Mouse (Mus musculus) lung, postnatal 10 days (tissue): ENCODE measurements at regions not wholly inside any gene's neighbourhood (a gene's known extent, or its start where the extent isn't known, plus 50 kb on each side); places are given as distances from the start of the nearest gene placed in this dataset.

Experiments used
- DNase-seq: peaks from one replicate; pipeline ENCODE4 v3.0.0; 2021

GRCm38 (mm10) chr1:169049846-169050245 lies 481.4 kb downstream of the Nuf2 start:
- no peak for DNase-seq

- DNase-seq = no peak
Observed at GRCm38 (mm10) chr1:169046791-169047525, 484.3 kb downstream of the Nuf2 start.

- DNase-seq = no peak
Observed at GRCm38 (mm10) chr1:169033517-169033916, 497.7 kb downstream of the Nuf2 start.

DNA sequence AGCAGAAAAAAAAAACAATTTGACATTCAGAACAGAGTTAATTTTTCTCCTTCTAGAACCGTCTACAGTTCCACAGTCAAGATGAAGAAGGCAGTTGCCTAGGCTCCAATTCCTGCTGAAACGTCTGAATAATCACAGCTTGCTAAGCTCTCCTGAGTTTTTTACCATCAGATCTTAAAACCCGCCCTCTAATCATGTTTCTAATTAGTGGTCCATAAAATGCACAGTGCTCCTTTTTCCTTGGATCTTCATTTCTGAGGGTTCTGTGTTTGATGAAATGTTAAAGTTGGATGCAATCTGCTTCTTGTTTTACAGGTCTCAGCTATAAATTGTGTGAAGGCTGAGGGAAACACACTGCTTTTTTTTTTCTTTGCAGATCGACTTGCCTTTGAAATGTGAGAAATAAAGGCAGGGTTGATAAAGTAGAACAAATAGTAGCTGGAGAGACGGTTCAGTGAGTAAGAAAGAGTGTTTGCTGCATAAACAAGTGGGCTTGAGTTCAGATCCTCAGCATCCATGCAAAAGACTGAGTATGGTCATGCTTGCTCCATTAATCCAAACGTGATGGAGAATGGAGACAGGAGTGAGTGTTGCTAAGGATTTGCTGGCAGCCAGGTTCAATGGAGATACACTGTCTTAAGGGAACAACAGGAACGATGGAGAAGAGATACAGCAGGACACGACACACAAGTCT lies 499.3 kb downstream of the Nuf2 start:
- DNase-seq = no peak

- DNase-seq = no peak
Observed at GRCm38 (mm10) chr1:169027706-169028105, 503.6 kb downstream of the Nuf2 start.

DNA sequence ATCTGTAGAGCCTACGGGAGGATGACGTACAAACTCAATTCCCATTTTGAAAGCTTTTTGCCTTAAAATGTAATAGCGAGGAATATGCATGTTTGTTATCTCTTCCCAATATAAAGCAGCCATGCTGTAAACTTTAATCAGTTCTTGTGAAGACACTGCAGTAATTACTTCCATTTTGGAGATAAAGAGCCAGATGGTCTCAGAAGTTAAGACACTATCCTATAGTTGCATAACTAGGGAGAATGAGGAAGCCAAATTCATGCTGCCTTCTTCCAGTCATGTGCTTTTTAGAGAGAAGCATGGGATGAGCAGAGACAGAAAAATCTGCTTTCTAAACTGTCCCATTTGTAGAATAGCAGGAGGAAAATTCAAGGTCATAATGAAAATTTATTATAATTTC lies 504.0 kb downstream of the Nuf2 start:
- no peak for DNase-seq

GRCm38 (mm10) chr1:169024531-169024930 lies 506.7 kb downstream of the Nuf2 start:
- no peak for DNase-seq

DNA sequence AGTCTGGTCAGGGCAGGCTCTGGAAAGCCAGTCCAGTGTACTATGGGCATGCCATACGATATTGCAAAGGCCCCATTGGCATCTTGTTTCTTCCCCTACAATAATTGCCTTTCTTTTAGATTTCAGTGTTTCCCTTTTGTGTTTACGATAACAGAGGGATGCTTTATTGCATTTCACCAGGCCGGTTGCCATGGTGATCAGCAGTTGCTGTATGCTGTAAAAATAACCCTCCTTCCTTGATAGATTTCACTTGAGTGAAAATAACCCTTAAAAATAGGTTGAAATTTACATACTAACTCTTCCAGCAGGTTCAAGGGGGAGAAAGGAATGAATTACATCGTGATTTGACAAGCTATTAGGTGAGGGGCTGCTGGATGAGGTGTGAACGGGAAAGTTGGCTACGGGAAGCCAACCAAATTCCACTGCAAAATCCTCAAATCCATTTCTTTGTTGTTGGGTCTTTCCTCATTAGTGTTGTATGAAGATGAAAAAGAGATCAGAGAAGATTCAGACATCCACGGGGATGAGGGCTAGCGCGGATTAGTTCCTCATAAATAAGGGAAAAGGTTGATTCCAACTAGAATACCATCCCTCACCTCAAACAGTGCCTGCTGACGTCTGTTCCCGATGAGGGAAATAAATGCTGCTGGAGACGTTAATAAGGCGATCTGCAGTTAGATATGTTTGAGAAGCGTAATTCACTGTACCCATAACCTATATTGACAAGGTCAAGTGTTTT lies 539.6 kb downstream of the Nuf2 start:
- no peak for DNase-seq

DNA sequence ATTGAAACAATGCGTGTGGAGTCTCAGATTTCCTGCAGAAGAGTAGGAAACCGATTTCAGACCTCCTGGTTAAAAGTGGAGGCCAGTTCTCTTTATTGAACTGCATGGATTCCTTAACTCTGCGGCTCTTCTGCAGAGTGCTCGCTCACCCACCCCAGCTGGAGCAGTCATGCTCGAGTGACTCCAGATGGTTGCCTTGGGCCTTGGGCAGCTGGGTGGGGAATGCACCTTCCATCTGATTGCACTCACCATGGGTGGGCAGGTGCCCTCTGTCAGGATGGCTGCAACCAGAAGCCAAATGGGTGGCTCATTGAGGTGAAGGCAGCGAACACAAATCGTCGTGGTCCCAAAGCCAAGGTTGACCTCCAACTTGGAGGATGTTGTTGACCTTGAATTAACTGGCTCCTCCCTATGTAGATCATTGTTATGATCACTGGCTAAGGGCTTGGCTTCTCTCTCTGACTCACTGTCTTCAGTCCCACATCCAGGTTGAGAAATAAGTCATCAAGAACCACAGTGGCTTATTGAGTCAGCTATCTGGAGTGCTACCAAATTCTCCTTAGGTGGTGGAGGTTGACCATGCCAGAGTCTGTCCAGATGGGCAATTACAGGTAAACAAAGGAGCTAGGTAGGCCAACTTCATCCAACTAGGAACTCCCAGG lies 543.1 kb upstream of the Pbx1 start:
- DNase-seq = no peak

- DNase-seq = peak; percentile 5
Observed at GRCm38 (mm10) chr1:168969402-168969801, 537.3 kb upstream of the Pbx1 start.

DNA sequence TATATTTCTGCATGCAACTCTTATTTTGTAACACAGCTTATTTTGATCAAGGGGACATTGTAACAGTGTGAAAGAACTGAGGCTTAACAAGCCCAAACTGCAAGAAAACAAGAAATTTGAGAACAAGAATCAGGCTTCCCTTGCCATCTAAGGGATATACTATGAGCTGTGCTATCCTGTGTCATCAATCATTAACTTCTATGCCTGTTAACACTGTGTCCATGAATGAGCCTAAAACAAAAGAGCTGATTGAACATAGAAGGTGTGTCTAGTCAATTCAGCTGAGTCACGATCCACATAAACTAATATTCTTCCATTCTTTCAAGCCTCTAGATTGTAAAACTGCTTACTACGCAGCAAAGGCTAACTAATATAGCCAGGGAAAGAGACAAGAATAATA lies 535.3 kb upstream of the Pbx1 start:
- no peak for DNase-seq

DNA sequence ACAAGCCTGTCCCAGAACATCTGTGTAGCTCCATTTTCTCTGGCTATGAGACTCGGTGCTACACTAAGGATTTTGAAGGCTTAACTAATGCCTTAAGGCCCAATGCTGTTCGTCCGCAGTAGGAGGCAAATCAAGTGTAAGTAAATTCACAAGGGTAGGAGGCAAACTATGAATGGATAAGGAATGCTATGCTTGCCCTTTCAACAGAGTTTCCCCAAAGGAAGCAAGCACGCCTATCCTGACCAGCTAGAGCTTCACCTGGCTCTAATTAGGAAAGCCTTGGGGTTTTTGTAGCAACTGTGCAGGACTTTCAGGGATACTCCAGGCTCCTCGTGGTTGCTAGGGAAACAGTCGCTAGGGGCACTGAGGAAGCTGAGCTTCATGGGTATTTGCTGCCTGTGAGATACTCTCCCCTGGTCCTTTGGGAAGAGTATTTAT lies 532.4 kb upstream of the Pbx1 start:
- no peak for DNase-seq

DNA sequence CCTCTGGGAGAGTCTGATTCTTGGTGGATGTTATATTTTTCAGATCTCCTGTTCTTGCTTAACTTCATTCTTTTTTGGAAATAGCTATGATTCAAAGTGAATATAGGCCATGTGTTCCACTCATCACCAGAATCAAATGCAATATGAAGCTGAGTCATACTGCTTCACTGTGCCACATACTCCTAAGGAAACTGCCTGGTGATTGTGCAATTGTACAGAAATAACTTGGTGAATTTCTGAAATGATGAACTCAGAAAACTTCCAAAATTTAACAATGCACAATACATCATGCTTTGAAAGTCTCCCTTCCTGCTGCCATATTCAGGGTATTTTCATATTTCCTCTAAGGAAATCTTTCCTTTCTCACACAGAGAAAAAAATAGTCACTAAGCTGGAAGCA lies 518.9 kb upstream of the Pbx1 start:
- no peak for DNase-seq

DNA sequence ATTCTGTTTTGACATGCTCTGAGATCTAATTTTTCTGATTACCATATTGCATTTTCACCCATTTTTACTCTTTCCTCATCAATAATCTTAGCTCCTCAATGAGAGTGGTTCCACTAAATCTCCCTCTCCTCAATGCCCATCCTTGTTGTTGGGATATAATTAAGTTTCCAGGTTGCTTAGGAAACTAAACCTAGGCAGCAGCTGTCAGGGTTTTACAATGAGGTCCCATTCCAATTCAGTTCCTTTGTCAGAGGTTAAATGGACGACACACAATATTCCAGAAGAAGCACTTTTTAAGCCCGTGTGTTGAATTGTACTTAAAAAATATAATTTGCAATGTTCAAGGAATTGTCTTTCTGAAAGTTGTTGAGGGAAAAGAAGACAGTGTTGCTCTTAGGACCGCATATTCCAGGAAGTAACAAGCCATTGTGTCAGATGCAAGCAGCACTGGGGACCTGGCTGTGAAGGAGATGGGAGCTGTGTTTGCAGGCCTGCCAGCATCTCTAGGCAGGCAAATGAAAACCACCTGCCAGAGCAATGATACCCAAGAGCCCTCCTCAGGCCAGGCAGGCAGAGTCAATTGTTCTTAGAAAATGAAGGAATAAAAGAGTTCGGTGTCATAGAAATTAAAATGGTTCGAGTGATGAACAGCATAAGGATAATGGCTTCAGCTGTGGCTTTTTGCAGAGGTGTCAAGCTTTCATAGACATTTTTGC lies 492.2 kb upstream of the Pbx1 start:
- no peak for DNase-seq

DNA sequence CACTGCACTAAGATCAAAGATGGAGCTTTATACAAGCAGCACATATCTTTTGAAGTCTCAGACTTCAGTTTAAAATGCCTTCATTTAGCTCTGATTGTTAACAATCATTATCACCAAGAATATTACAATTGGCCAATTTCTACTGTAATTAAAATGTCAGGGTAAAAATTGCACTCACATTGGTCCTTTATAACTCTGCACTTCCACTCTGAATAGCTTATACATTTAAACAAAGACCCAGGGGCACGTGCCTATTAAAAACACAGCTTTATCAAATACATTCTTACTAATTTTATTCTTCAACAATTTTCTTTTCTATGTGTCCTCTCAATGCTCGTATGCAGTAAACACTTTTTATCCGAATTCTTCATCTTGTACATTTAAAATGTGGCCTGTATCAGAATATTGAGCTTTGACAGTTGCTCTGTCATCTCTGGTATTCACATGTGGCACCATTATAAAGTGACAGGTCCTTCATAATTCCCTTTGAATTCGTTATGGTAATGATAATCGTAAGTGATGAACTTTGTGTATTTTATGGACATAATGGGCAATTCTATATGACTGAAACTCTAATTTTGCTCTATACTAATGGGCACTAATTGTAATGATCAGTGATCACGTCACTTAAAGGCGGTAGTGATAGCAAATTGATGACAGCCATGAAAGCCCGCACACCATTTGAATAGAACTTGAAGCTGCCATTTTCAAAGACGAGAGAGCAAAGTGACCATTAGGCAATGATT lies 486.4 kb upstream of the Pbx1 start:
- no peak for DNase-seq

GRCm38 (mm10) chr1:168908684-168909175 lies 476.7 kb upstream of the Pbx1 start:
- DNase-seq = no peak

DNA sequence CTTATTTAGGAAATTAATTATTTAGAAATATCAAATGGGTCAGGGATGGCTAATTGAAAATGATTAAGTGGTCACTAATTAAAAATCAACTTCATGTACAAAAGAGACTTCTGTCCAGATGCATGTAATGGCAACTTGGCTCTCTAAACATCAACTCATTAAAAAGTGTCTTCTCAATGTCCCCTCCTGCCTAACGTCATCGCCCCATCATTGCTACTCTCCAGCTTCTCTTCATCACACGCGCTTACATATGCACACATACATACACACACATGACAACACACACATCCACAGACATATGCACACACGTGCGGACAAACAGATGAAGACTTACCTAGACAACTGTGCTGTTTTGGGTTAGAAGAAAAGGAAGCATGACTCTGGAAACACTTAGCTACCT lies 476.1 kb upstream of the Pbx1 start:
- DNase-seq = no peak

DNA sequence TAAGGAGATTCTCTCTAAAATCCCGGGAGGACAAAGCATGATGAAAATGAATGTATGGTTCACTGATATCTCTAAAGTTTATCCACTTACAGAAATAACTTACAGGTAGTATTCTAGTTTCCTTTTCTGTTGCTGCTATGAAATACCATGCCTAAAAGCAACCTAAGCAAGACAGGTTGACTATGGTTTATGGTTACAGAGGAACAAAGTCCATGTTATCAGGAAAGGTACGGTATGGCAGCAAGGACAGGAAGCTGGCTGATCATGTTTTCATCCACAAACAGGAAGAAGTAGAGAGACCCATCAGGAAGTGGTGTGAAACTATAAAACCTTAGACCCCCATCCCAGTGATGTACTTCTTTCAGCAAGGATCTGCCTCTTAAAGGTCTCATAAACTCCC lies 466.4 kb upstream of the Pbx1 start:
- no peak for DNase-seq

GRCm38 (mm10) chr1:168861577-168861976 lies 429.5 kb upstream of the Pbx1 start:
- DNase-seq = no peak

- DNase-seq = peak; percentile 3
Observed at GRCm38 (mm10) chr1:168823184-168823583, 391.1 kb upstream of the Pbx1 start.

GRCm38 (mm10) chr1:168818381-168818780 lies 386.3 kb upstream of the Pbx1 start:
- no peak for DNase-seq

DNA sequence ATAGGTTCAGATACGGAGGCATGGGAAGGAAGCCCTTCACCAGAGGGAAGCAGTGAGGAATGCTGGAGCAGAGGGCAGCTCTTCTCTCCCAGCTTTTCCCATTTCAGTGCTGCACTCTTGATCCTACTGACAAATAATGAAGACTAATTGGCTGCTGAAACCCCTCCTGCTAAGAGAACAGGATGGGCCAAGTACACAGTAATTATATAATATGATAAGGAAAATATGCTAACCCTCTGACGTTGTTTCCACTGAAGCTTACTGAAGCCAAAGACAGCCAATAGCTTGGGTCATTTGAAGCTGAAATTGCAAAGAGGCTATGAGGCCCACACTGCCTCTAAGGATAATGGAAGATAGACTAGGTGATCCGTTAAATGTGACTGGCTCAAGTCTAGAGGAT lies 375.0 kb upstream of the Pbx1 start:
- no peak for DNase-seq
